In genomic region chr9:106169006-106169405, GRCm38 (mm10) we compare ENCODE assay signal across 2 mouse cellular contexts.
TF ChIP-seq lines count a peak whose summit lies in the region.

No protein-coding gene starts in this region.

TF ChIP-seq in CH12.LX, 34 proteins besides CTCF, POLR2A, EP300 and RAD21:
- peak; percentile 84 for TF ChIP-seq TBP (conservative IDR thresholded peaks at IDR 0.05; ENCODE audit: low read depth, low read length)

TF ChIP-seq in MEL, 35 proteins besides CTCF, POLR2A, EP300 and RAD21:
- peak; percentile 86 for TF ChIP-seq TBP (IDR thresholded peaks at IDR 0.05; ENCODE audit: low read depth, low read length)
